Mouse (Mus musculus) gastrocnemius, adult 18-20 months (tissue): ENCODE results near the gene Tnik. TPM values are rescaled to one million over a fixed set of nuclear protein-coding genes. Genes with fewer than 3 reads are reported as not detected.

Experiments used
- DNase-seq: peaks from one replicate; pipeline ENCODE4 v3.0.0; 2021; ENCODE audit warnings: low spot score
- long read RNA-seq, 2 experiments: library from polyadenylated mRNA; stranded (forward); transcript quantifications; one replicate each; pipeline ENCODE4 v2.0.0; 2021
- total RNA-seq, 2 experiments: library from RNA; stranded (reverse); gene quantifications; 2 replicates each; pipeline ENCODE4 v1.2.3; 2021

The Tnik gene
- 10 to 100 TPM; 31.1 to 31.7 TPM for total RNA-seq
- long read RNA-seq, experiment 1, full-length matches to known transcripts: 2 of 11 reads
- long read RNA-seq, experiment 1, partial matches to known transcripts: 1 of 11 reads
- long read RNA-seq, experiment 1, other reads (novel, unspliced or antisense): 8 of 11 reads
- long read RNA-seq, experiment 2, partial matches to known transcripts: 2 of 8 reads
- long read RNA-seq, experiment 2, other reads (novel, unspliced or antisense): 6 of 8 reads

GRCm38 (mm10) chr3:28263002-28263947, at the start of gene Tnik:
Gene Tnik, plus strand, starts transcription at chr3:28263214.
- DNase-seq: peak; percentile 62

DNA sequence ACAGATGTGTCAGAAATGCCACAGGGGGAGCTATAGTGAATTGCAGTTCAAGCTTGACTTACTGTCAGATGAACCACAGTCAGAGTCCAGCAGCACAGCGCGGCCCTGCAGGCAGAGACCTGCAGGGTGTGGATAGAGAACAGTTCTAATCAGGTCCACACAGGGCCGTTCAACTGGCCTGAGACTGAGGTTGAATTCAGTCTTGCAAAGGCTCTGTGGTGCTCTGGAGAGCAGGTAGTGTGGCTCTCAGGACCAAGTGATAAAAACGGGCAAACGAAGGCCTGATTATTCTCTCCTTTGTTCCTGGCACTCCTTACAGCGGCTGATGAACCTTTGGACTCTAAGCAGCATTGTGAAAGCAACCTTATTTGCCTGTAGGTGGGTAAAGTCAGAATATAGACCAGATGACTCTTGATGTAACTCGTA, 48.1 kb upstream of the Tnik start:
- DNase-seq: no peak

GRCm38 (mm10) chr3:28217001-28217400, 46.0 kb upstream of the Tnik start:
- no peak for DNase-seq

DNA sequence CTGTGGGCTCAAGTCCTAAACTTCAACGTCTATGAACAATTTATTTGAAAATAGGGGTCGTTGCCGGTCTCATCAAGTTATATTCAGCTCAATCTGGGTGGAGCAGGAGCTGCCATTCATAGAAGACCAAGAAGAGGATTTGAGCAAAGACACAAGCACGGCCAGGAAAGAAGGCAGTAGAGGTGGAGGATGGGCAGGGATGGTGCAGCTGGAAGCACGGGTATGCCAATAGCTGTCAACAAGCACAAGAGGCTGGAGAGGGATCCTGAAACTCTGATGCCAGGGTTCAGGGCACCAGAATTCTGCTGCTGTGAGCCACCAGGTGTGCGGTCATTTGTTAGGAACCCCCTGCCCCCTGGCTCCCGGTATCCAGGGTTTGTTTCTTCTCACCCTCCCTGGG, 43.5 kb upstream of the Tnik start:
- DNase-seq: no peak

DNA sequence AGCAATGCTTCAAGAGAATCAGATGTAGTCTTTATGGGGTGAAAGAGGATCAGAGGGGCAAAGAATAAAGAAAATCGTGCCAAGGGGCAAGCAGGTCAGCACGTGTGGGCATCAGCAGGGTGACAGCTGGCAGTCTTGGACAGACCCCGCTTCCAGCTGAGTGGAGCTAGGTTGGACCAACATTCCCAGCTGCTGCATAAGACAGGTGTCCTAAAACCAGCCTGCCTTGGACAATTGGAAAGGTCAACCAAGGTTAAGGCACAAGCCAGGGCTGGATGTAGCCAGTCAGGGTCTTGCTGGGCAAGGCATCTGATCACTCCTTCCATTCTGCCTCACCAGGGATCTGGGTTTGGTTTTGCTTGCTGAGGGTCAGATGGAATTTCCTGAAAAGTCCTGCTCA, 43.0 kb upstream of the Tnik start:
- no peak for DNase-seq

- no peak for DNase-seq
Measured at GRCm38 (mm10) chr3:28224437-28225356, 38.3 kb upstream of the Tnik start.

- DNase-seq: peak; percentile 6
Measured at GRCm38 (mm10) chr3:28225357-28225905, 37.6 kb upstream of the Tnik start.

DNA sequence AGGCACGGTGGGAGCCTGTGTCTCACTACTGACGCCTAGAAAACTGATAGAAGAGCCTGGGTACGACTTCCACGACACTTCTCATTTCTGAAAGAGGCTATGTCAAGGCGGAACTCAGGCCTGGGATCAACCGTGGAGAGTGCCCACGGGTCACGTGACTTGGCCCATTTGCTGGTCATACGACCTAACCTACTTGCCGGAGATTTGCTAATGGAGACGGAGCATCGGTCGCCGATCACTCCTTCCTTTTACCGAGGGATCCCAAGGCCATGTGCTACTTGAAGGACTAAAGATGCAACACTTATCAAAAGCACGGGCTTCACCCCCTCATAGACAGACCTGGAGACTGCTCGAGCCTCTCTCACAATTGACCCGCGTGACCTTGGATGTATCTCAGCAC, 36.8 kb upstream of the Tnik start:
- DNase-seq: no peak

GRCm38 (mm10) chr3:28228930-28229329, 34.1 kb upstream of the Tnik start:
- DNase-seq: no peak

GRCm38 (mm10) chr3:28229503-28229902, 33.5 kb upstream of the Tnik start:
- DNase-seq: no peak

- DNase-seq: no peak
Measured at GRCm38 (mm10) chr3:28232885-28233284, 30.1 kb upstream of the Tnik start.

DNA sequence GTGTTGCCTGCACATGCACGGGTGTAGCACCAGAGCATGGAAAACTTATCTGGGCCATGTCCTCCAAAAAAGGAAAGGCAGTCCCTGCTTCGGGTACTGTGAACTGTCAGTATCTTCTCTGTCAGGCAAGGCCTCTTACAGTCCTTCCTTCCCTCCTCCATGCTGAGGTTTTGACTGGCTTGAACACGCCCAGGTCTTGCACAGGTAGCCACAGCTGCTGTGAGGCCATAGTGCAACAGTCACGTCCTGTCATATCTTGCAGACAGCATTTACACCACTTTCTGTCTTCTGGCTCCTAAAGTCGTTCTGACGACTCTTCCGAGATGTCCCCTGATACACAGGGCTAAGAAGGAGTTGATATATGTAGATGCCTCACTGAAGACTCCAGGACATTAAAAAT, 28.8 kb upstream of the Tnik start:
- DNase-seq: no peak

DNA sequence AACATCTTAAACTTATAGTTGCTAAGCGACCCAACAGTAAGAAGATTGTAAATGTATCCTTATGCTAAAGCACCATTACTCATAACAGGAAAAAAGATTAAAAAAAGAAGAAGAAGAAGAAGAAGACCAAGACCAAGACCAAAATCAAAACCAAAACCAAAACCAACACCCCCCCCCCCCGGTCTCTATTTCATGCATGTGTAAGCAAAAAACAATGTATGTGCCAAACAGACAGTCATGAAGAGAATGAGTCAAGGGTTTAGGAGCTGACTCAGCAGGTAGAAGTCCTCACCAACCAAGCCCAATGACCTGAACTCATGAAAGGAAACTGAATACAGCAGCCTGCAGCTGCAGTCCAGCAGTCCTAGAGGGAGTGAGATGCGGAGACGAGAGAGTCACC, 26.3 kb upstream of the Tnik start:
- no peak for DNase-seq

GRCm38 (mm10) chr3:28238136-28238535, 24.9 kb upstream of the Tnik start:
- no peak for DNase-seq

- DNase-seq: no peak
Measured at GRCm38 (mm10) chr3:28242561-28242960, 20.5 kb upstream of the Tnik start.

DNA sequence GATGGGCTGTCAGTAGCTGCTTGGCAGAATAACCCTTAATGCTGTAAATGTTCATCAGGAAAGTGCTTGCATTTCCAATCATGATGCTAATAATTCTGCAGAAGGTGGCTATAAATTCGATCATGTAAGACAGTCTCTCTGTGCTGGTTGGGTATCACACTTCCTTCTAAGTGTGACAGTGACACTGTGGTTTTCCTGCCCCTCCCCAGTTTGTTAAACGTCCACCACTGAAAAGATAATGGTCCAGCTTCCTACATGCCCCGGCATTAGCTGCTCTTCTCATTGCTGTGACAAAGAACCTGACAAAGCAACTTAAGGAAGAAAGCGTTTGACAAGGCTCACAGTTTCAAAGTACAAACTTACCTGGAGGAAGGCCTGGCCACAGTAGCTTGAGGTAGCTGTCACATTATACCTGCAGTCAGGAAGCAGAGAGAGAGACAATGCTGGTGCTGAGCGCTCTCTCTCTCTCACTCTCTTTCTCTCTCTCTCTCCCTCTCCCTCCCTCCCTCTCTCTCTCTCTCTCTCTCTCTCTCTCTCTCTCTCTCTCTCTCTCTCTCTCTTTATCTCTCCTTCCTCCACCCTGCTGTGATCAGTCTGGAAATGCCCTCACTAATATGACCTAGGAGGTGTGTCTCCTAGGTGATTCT, 18.6 kb upstream of the Tnik start:
- no peak for DNase-seq

DNA sequence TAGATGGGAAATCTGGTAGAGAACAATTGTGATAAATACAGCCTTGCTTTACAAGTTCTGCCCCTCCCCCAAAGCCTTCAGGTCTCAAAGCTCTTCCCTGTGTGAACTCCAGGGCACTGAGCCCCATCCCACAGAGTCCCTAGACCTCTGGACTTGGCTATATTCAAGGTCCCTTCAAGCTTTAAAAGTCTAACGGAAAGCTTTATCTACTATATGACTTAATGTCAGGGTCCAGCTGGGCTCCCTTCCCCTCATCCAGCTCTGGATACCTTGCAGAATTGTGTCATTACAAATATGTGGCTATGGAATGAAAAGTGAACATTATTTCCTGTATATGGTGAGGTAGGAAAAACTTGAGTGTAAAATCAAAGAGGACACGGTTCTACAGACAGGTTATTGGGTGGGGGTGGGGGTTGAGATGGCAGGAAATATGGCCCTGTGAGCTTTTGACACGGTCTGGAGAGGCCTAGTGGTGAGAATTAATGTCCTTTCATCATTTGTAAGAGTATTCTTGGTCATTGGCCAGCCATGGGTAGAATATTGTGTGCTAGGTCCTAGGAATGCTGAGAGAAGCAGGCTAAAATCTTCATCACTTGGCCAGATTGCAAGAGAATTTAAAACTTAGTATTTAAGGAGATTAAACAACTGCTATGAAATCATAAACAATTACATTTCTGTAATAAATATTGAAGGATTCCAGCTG, 14.6 kb upstream of the Tnik start:
- DNase-seq: no peak

DNA sequence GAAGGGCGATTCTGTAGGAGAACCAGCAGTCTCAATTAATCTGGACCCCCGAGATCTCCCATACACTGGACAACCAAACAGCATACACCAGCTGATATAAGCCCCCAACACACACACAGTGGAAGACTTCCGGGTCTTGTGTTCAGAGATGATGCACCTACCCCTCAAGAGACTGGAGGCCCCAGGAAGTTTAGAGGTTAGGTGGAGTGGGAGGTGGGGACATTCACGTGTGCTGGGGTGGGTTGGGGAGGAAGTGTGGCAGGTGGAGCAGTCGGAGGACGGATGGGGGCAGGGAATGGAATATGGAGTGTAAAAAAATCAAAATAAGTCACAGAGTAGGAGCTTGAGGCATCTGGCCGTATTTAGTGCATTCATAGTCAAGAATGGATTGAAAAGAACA, 7.3 kb upstream of the Tnik start:
- no peak for DNase-seq

DNA sequence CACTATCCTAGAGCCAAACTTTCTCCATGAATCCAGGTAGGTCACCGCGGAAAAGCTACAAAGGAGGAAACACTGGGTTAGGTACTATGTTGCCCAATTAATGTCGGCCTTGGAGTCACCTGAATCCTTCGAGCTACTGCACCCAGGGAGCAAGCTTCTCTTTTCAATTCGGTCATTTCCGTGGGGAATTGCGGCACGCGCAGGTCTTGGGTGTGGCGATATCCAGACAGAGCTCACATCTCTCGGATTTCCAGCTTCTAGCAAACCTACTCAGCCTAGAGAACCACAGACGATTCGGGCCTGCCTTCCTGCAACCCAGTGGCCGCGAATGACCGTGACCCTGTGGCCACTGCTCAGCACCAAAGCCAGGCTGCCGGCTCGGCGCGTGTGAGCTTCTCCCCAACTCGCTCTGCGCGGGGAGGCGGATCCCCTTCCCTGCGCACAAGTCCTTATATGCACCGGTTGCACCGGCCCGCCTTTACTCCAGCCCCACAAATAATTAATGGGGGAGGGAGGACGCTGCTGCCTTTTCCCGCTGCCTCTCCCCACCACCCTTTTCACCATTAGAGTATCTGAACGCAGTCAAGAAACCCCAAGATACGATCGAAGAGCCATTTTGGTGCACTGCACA, 528 bp upstream of the Tnik start:
- DNase-seq: peak; percentile 59
